Mouse (Mus musculus): ENCODE measurements around the gene E130116L18Rik. TPM values are rescaled to one million over a fixed set of nuclear protein-coding genes. Genes with fewer than 3 reads are reported as not detected.

E130116L18Rik gene
- polyA plus RNA-seq (2014; fragmentation: Illumina TruSeq; extraction: RNeasy Lipid Tissue Mini Kit (QIAGEN cat#74804); ENCODE audit: low read depth, low replicate concordance): not detected

GRCm38 (mm10) chr5:25222752-25223702 lies at the start of gene E130116L18Rik:
Gene E130116L18Rik, minus strand, starts transcription at chr5:25223153.

DNA sequence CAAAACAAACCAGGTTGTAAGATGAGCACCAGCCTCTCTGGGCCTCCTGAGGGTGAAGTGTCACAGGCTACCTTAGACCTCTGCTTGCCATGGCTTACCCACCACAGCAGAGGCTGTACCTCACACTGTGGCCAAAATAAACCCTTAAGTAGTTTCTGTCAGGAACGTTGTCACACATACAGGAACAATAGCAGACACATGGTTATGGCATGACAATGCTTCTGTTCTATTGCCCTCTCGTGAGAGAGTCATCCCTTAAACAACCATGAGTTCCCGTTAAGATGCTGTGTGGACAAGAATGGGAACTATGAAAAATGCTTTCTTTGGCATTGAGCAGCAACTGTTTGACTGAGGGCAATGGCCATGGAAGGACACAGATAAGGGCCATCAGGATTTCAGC lies 1.3 kb downstream of the E130116L18Rik start, which contains the start of gene Galnt11:
Gene Galnt11, plus strand, starts transcription at position 301 of the 400 bp plus-strand sequence.

GRCm38 (mm10) chr5:25181004-25181531 lies 41.9 kb downstream of the E130116L18Rik start, which contains the start of gene Galntl5:
Gene Galntl5, plus strand, starts transcription at chr5:25181460.

Other genes with a start within 250 kb of the E130116L18Rik start
- 46.7 TPM for gene Prkag2, start 122.5 kb downstream of the E130116L18Rik start, polyA plus RNA-seq (2014; fragmentation: Illumina TruSeq; extraction: RNeasy Lipid Tissue Mini Kit (QIAGEN cat#74804); ENCODE audit: low read depth, low replicate concordance)
- 8.2 TPM for gene Galntl5, start 41.7 kb downstream of the E130116L18Rik start, polyA plus RNA-seq (2014; fragmentation: Illumina TruSeq; extraction: RNeasy Lipid Tissue Mini Kit (QIAGEN cat#74804); ENCODE audit: low read depth, low replicate concordance)
- gene Galnt11, start 1.2 kb downstream of the E130116L18Rik start, polyA plus RNA-seq (2014; fragmentation: Illumina TruSeq; extraction: RNeasy Lipid Tissue Mini Kit (QIAGEN cat#74804); ENCODE audit: low read depth, low replicate concordance): 45.0 TPM

Measured in adipose tissue, adult 10 weeks (tissue).